15 mouse cellular contexts compared by ENCODE assay signal in the genomic region with DNA sequence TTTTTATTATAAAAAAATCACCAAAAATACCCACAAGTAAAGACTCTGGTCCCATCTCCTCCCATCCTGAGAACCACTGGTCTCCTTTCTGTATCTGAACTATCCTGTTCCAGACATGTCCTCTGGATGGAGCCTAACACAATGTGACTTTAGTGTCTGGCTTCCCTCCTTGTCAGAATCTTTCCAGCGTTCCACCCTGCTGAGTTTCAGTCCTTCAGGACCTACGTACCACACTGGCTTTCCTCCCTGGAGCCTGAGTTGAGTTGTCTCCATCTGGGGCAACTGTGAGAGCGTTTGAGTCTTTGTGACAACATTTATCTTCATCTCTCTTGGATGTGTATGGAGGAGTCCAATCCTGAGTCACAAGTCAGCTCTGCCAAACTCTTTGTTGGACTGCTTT. TPM values are rescaled to one million over a fixed set of nuclear protein-coding genes. Genes with fewer than 3 reads are reported as not detected.
DNase-seq lines count a peak whose midpoint lies in the region; ATAC-seq and TF ChIP-seq lines count a peak whose summit lies in the region.
"Had no signal": no experiment of that assay in that cellular context is flagged by ENCODE, and none has a peak within 500 bp of the region (broad histone marks: within the 10 kb centered on the region; RNA-seq: fewer than 3 reads in every experiment).

No protein-coding gene starts in this region.

- H3K9ac ChIP-seq in forebrain, postnatal 0 days = no peak overlapping the region
- H3K9ac ChIP-seq in forebrain, embryonic 16.5 days (replicated peaks; ENCODE audit: low read depth, low read length) = no peak overlapping the region
- H3K9ac ChIP-seq: hindbrain, embryonic 14.5 days; limb, embryonic 15.5 days; midbrain, embryonic 15.5 days had no signal

- intact Hi-C loops in heart, postnatal 14 days (cut with DNase I) = loop anchor here (2.0 to 5.0 kb wide), 2 partner anchors 133 to 195 kb away; no protein-coding TSS in a partner anchor
- intact Hi-C loops in heart, postnatal 25 days (cut with DNase I) = loop anchor here (5.0 kb wide), 2 partner anchors 90 to 210 kb away; no protein-coding TSS in a partner anchor
- intact Hi-C loops in left cerebral cortex, postnatal 25 days (cut with DNase I) = loop anchor here (10.0 kb wide), 1 partner anchor 267 kb away; no protein-coding TSS in a partner anchor
- intact Hi-C loops in left cerebral cortex, postnatal 4 days (cut with DNase I) = no loop called here

- peak; percentile 45 for ATAC-seq in forebrain, postnatal 0 days
- no peak for ATAC-seq in forebrain, embryonic 16.5 days
- ATAC-seq: midbrain, embryonic 15.5 days; Patski had no signal

- no peak overlapping the region for H3K4me3 ChIP-seq in forebrain, postnatal 0 days (ENCODE audit: low read depth, low read length)
- H3K4me3 ChIP-seq in forebrain, embryonic 16.5 days (replicated peaks; ENCODE audit: low read length) = no peak overlapping the region
- H3K4me3 ChIP-seq: limb, embryonic 15.5 days; midbrain, embryonic 15.5 days had no signal

- DNase-seq in forebrain, postnatal 0 days = no peak
- peak; percentile 13 to 27 for DNase-seq in heart, postnatal 14 days
- DNase-seq in heart, postnatal 25 days (ENCODE audit: low spot score) = no peak
- peak; percentile 18 to 76 for DNase-seq in left cerebral cortex, postnatal 25 days (ENCODE audit: low spot score in 2 of 2)
- DNase-seq in left cerebral cortex, postnatal 4 days = no peak
- DNase-seq in urinary bladder, postnatal 14 days (ENCODE audit: low spot score) = peak; percentile 8
- no peak for DNase-seq in urinary bladder, postnatal 36 days (ENCODE audit: low spot score in 2 of 2)
- DNase-seq: cerebellum, postnatal 14 days; kidney, adult 8-10 months; thymus, postnatal 36 days had no signal

- no peaks in the 10 kb centered on the region for H3K4me1 ChIP-seq in forebrain, postnatal 0 days (ENCODE audit: insufficient read depth)
- peaks cover 14% of the 10 kb centered on the region for H3K4me1 ChIP-seq in forebrain, embryonic 16.5 days (replicated peaks; ENCODE audit: control insufficient read depth, insufficient read depth, low read length)
- H3K4me1 ChIP-seq: midbrain, embryonic 15.5 days had no signal

- 59% methylated on average over 3 of the region's 3 CpGs for WGBS in forebrain, postnatal 0 days
- 42% methylated on average over 3 of the region's 3 CpGs for whole genome bisulfite sequencing in forebrain, embryonic 16.5 days

- H3K27ac ChIP-seq in forebrain, postnatal 0 days (ENCODE audit: low read depth, low read length) = no peak overlapping the region
- H3K27ac ChIP-seq in forebrain, embryonic 16.5 days (ENCODE audit: low read length) = no peak overlapping the region
- H3K27ac ChIP-seq: hindbrain, embryonic 14.5 days; limb, embryonic 15.5 days; midbrain, embryonic 15.5 days had no signal

- H3K27me3 ChIP-seq in forebrain, postnatal 0 days (ENCODE audit: insufficient read depth, low read length) = no peaks in the 10 kb centered on the region
- H3K27me3 ChIP-seq in forebrain, embryonic 16.5 days (replicated peaks; ENCODE audit: control insufficient read depth, insufficient read depth, low read length) = no peaks in the 10 kb centered on the region
- H3K27me3 ChIP-seq: limb, embryonic 15.5 days; midbrain, embryonic 15.5 days; Patski had no signal

- no peak; the same call in 1 of the 2 replicates for TF ChIP-seq CTCF in forebrain, postnatal 0 days (IDR thresholded peaks at IDR 0.05; ENCODE audit: low read depth)

- no peaks in the 10 kb centered on the region for H3K36me3 ChIP-seq in forebrain, postnatal 0 days (ENCODE audit: insufficient read depth)
- no peaks in the 10 kb centered on the region for H3K36me3 ChIP-seq in forebrain, embryonic 16.5 days (ENCODE audit: control insufficient read depth, insufficient read depth)
- H3K36me3 ChIP-seq: limb, embryonic 15.5 days; midbrain, embryonic 15.5 days had no signal

- no peak overlapping the region for H3K4me2 ChIP-seq in forebrain, postnatal 0 days (ENCODE audit: low read depth)
- no peak overlapping the region for H3K4me2 ChIP-seq in forebrain, embryonic 16.5 days (ENCODE audit: low read length)
- H3K4me2 ChIP-seq: hindbrain, embryonic 14.5 days; limb, embryonic 15.5 days; midbrain, embryonic 15.5 days had no signal

- no peaks in the 10 kb centered on the region for H3K9me3 ChIP-seq in forebrain, postnatal 0 days (ENCODE audit: low read length)
- H3K9me3 ChIP-seq in forebrain, embryonic 16.5 days (ENCODE audit: control insufficient read depth, low read length) = no peaks in the 10 kb centered on the region; the same call in 1 of the 2 replicates
- H3K9me3 ChIP-seq: limb, embryonic 15.5 days; midbrain, embryonic 15.5 days had no signal

RNA-seq across cellular contexts. Expression of gene Rin3, which starts 30.9 kb away (rescaled TPM):
- 1.3 and 3.3 TPM in 2 replicates for total RNA-seq in forebrain, postnatal 0 days (2014; rRNA removed)
- polyA plus RNA-seq in forebrain, postnatal 0 days (2015; fragmentation: Nextera tagmentation; extraction: Ambion mirVana) = 1.5 and 1.9 TPM in 2 replicates
- 1.7 and 3.3 TPM in 2 replicates for polyA plus RNA-seq in forebrain, embryonic 16.5 days (2015; fragmentation: Nextera tagmentation; extraction: Ambion mirVana)
- 10 to 100 TPM; 23.1 to 26.1 TPM for total RNA-seq in heart, postnatal 14 days (2021)
- total RNA-seq in heart, postnatal 25 days (2021) = 10 to 100 TPM; 14.0 to 17.5 TPM
- total RNA-seq in left cerebral cortex, postnatal 25 days (2021) = 1 to 10 TPM; 2.7 to 3.1 TPM
- 1 to 10 TPM; 4.0 to 4.5 TPM for total RNA-seq in left cerebral cortex, postnatal 4 days (2021)

Comparison
In these comparisons a context has a peak if more than half of its experiments do, and no peak if none do; other contexts are left out.
1. DNase-seq: peak in heart, postnatal 14 days (2 of 2), left cerebral cortex, postnatal 25 days (2 of 2) and urinary bladder, postnatal 14 days (single experiment); none in forebrain, postnatal 0 days (single experiment), heart, postnatal 25 days (single experiment), left cerebral cortex, postnatal 4 days (single experiment) and urinary bladder, postnatal 36 days (0 of 2).